Mouse (Mus musculus): ENCODE measurements at regions not wholly inside any gene's neighbourhood (a gene's known extent, or its start where the extent isn't known, plus 50 kb on each side); places are given as distances from the start of the nearest gene placed in this dataset.
A peak's percentile ranks its signal among the peaks of the same experiment; 100 is the strongest.

DNA sequence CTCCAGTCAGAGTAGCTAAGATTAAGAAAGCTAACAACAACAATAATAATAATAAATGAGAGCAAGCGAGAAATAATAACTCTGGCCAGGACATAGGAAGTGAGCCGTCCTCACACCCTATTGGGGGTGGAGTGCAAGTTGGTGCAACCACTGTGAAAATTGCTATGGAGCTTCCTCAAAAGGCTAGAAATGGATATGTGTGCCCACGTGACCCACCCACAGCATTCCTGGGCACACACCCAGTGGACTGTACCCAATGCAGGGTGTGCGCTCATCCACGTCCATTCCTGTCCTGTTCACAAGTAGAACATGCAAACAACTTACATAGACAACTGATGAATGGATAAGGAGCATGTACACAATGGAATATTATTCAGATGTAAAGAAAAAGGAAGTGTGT, 85.2 kb upstream of the Spred2 start:
- Histone ChIP-seq H3K9ac (replicated peaks; ENCODE audit: low read depth) (no peak overlapping the region), H3K36me3 (ENCODE audit: insufficient read depth, low read length) (no peaks in the 10 kb centered on the region), H3K4me3 (ENCODE audit: low read depth, low read length) (no peak overlapping the region), H3K27ac (ENCODE audit: low read length) (no peak overlapping the region), H3K27me3 (replicated peaks; ENCODE audit: insufficient read depth, low read length) (no peaks in the 10 kb centered on the region), H3K9me3 (ENCODE audit: low read length) (no peaks in the 10 kb centered on the region), H3K4me1 (ENCODE audit: insufficient read depth, low read depth, low read length) (no peaks in the 10 kb centered on the region), H3K4me2 (replicated peaks; ENCODE audit: low read depth, low read length) (no peak overlapping the region)
- 82% methylated on average over 5 of the region's 5 CpGs for WGBS
- TF ChIP-seq CTCF (IDR thresholded peaks at IDR 0.05) (no peak), EP300 (IDR thresholded peaks at IDR 0.05) (no peak)
- DNase-seq (ENCODE audit: low spot score) (no peak), ATAC-seq (no peak)

GRCm38 (mm10) chr11:19843084-19843483, 81.1 kb upstream of the Spred2 start:
- DNase-seq (ENCODE audit: low spot score) (no peak), ATAC-seq (no peak)
- H3K27ac ChIP-seq (ENCODE audit: low read length) = no peak overlapping the region
- no peaks in the 10 kb centered on the region for H3K27me3 ChIP-seq (replicated peaks; ENCODE audit: insufficient read depth, low read length)
- TF ChIP-seq CTCF (IDR thresholded peaks at IDR 0.05) (no peak), EP300 (IDR thresholded peaks at IDR 0.05) (no peak)
- no peak overlapping the region for H3K4me2 ChIP-seq (replicated peaks; ENCODE audit: low read depth, low read length)
- H3K9ac ChIP-seq (replicated peaks; ENCODE audit: low read depth) = no peak overlapping the region
- no peaks in the 10 kb centered on the region for H3K36me3 ChIP-seq (ENCODE audit: insufficient read depth, low read length)
- H3K4me1 ChIP-seq (ENCODE audit: insufficient read depth, low read depth, low read length) = no peaks in the 10 kb centered on the region
- no peak overlapping the region for H3K4me3 ChIP-seq (ENCODE audit: low read depth, low read length)
- no peaks in the 10 kb centered on the region for H3K9me3 ChIP-seq (ENCODE audit: low read length)
- 88% methylated on average over 3 of the region's 3 CpGs for WGBS

DNA sequence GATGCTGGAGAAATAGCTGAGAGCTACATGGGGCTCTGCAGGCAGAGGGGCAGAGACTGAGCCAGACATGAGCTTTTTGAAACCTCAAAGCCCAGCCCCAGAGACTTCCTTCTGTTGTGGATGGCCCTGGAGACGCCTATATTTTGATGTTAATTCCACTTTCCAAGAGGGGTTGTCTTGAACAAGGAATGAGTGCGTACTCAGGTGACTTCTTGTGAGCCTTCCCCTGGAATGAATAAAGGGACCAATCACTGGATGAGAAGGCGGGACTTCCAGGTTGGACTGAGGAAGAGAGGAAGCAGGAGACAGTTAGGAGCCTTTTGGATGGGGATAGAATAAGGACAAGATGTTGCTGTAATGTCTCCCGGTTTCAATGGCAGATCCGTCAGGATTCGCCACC, 76.3 kb upstream of the Spred2 start:
- no peak for ATAC-seq
- Histone ChIP-seq H3K27me3 (replicated peaks; ENCODE audit: insufficient read depth, low read length) (no peaks in the 10 kb centered on the region), H3K36me3 (ENCODE audit: insufficient read depth, low read length) (no peaks in the 10 kb centered on the region), H3K9me3 (ENCODE audit: low read length) (no peaks in the 10 kb centered on the region), H3K4me1 (ENCODE audit: insufficient read depth, low read depth, low read length) (no peaks in the 10 kb centered on the region), H3K4me2 (replicated peaks; ENCODE audit: low read depth, low read length) (no peak overlapping the region), H3K27ac (ENCODE audit: low read length) (no peak overlapping the region), H3K4me3 (ENCODE audit: low read depth, low read length) (no peak overlapping the region), H3K9ac (replicated peaks; ENCODE audit: low read depth) (no peak overlapping the region)
- 87% methylated on average over 6 of the region's 6 CpGs for WGBS
- no peak for DNase-seq (ENCODE audit: low spot score)
- TF ChIP-seq EP300 (IDR thresholded peaks at IDR 0.05) = no peak
- no peak for TF ChIP-seq CTCF (IDR thresholded peaks at IDR 0.05)

- H3K4me3 ChIP-seq (ENCODE audit: low read depth, low read length) = no peak overlapping the region
- no peaks in the 10 kb centered on the region for H3K36me3 ChIP-seq (ENCODE audit: insufficient read depth, low read length)
- H3K4me1 ChIP-seq (ENCODE audit: insufficient read depth, low read depth, low read length) = no peaks in the 10 kb centered on the region
- H3K27me3 ChIP-seq (replicated peaks; ENCODE audit: insufficient read depth, low read length) = no peaks in the 10 kb centered on the region
- no peak overlapping the region for H3K27ac ChIP-seq (ENCODE audit: low read length)
- WGBS = 77% methylated on average over 6 of the region's 6 CpGs
- H3K9me3 ChIP-seq (ENCODE audit: low read length) = no peaks in the 10 kb centered on the region
- no peak for ATAC-seq
- DNase-seq (ENCODE audit: low spot score) = no peak
- H3K4me2 ChIP-seq (replicated peaks; ENCODE audit: low read depth, low read length) = no peak overlapping the region
- no peak overlapping the region for H3K9ac ChIP-seq (replicated peaks; ENCODE audit: low read depth)
- TF ChIP-seq CTCF (IDR thresholded peaks at IDR 0.05) = no peak
- TF ChIP-seq EP300 (IDR thresholded peaks at IDR 0.05) = no peak
Measured at GRCm38 (mm10) chr11:19848412-19848811, 75.8 kb upstream of the Spred2 start.

DNA sequence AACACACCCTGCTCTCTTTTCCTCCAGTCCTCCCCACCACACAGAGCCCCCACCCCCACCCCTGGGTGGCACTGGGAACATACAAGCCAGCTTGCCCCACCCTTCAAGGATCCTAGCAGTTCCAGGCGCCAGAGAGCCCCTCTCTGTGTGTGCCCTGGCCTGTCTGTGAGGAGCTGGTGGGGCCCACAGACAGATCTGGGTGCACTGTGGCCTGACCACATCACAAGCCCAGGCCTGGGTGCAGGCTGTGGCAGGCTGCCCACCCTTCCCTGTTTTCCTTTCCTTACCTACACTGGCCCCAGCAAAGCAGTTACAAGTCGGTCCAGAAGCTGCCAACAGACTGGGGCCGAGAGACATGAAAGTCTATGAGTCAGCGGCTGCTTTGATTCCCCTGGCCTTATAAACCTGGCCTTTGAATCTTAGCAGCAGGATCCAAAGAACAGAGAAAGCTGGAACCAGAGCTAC, 74.8 kb upstream of the Spred2 start:
- 57% methylated on average over 4 of the region's 4 CpGs for WGBS
- no peak overlapping the region for H3K4me2 ChIP-seq (replicated peaks; ENCODE audit: low read depth, low read length)
- no peak overlapping the region for H3K4me3 ChIP-seq (ENCODE audit: low read depth, low read length)
- no peaks in the 10 kb centered on the region for H3K9me3 ChIP-seq (ENCODE audit: low read length)
- H3K27me3 ChIP-seq (replicated peaks; ENCODE audit: insufficient read depth, low read length) = no peaks in the 10 kb centered on the region
- DNase-seq (ENCODE audit: low spot score) (peak; percentile 18), ATAC-seq (peak; percentile 41)
- H3K4me1 ChIP-seq (ENCODE audit: insufficient read depth, low read depth, low read length) = no peaks in the 10 kb centered on the region
- H3K27ac ChIP-seq (ENCODE audit: low read length) = no peak overlapping the region
- no peak overlapping the region for H3K9ac ChIP-seq (replicated peaks; ENCODE audit: low read depth)
- H3K36me3 ChIP-seq (ENCODE audit: insufficient read depth, low read length) = no peaks in the 10 kb centered on the region
- no peak for TF ChIP-seq EP300 (IDR thresholded peaks at IDR 0.05)
- no peak for TF ChIP-seq CTCF (IDR thresholded peaks at IDR 0.05)

- Histone ChIP-seq H3K36me3 (ENCODE audit: insufficient read depth, low read length) (no peaks in the 10 kb centered on the region), H3K9me3 (ENCODE audit: low read length) (no peaks in the 10 kb centered on the region), H3K4me3 (ENCODE audit: low read depth, low read length) (no peak overlapping the region), H3K27me3 (replicated peaks; ENCODE audit: insufficient read depth, low read length) (no peaks in the 10 kb centered on the region), H3K4me2 (replicated peaks; ENCODE audit: low read depth, low read length) (no peak overlapping the region), H3K9ac (replicated peaks; ENCODE audit: low read depth) (no peak overlapping the region), H3K4me1 (ENCODE audit: insufficient read depth, low read depth, low read length) (no peaks in the 10 kb centered on the region), H3K27ac (ENCODE audit: low read length) (no peak overlapping the region)
- TF ChIP-seq CTCF (IDR thresholded peaks at IDR 0.05) (no peak), EP300 (IDR thresholded peaks at IDR 0.05) (no peak)
- ATAC-seq (peak; percentile 46), DNase-seq (ENCODE audit: low spot score) (no peak)
- 55% methylated on average over 2 of the region's 3 CpGs for WGBS
Measured at GRCm38 (mm10) chr11:19849844-19850420, 74.2 kb upstream of the Spred2 start.
